Mouse (Mus musculus) liver (tissue): ENCODE measurements at regions not wholly inside any gene's neighbourhood (a gene's known extent, or its start where the extent isn't known, plus 50 kb on each side); places are given as distances from the start of the nearest gene placed in this dataset.

Source experiments
- DNase-seq: peaks from one replicate; pipeline ENCODE4 v3.0.0-alpha.2; 2020; ENCODE audit warnings: mixed read lengths

- DNase-seq: no peak
Measured at GRCm38 (mm10) chr15:52577614-52578013, 1307.1 kb upstream of the Gm7489 start.

GRCm38 (mm10) chr15:52589391-52589790 is 1295.3 kb upstream of the Gm7489 start:
- no peak for DNase-seq

- DNase-seq: no peak
Measured at GRCm38 (mm10) chr15:52599511-52599910, 1285.2 kb upstream of the Gm7489 start.

GRCm38 (mm10) chr15:52599957-52600356 is 1284.7 kb upstream of the Gm7489 start:
- DNase-seq: no peak

GRCm38 (mm10) chr15:52639790-52640189 is 1244.9 kb upstream of the Gm7489 start:
- DNase-seq: no peak

- no peak for DNase-seq
Measured at GRCm38 (mm10) chr15:52645961-52646360, 1238.7 kb upstream of the Gm7489 start.

GRCm38 (mm10) chr15:52657916-52658315 is 1226.8 kb upstream of the Gm7489 start:
- DNase-seq: no peak
